ENCODE assay signal across 17 mouse cellular contexts in the genomic region with DNA sequence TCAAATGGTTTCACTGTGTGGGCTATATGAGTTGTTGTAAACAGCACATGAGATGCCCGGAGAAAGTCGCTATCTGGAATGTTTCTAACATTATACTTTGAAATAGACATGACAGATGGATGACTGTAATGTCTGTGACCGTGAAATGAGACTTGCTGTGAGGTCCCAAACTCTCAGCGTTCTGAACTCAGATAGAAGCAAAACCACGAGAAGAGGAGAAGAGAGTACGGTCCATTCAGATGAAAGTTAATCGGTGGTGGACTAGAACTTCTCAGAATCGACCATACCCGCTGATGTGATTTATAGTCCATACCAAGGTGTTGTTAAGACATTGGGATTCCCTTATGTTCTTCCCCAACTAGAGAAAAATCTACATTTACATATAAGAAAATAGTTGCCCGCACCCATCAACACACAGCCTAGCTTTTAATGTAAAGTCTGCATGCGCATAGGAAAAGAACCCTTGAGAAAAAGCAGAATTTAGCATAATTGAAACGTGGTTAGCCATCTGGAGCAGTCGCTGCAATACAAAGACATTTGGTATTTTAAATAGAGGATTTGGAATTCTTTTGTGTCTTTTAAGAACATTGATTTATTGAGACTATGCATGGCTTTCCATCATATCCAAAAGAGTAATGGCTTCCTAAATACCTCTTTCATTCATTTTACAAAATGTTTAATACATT. TPM values are rescaled to one million over a fixed set of nuclear protein-coding genes. Genes with fewer than 3 reads are reported as not detected.
DNase-seq lines count a peak whose midpoint lies in the region; ATAC-seq lines count a peak whose summit lies in the region.
"Had no signal": no experiment of that assay in that cellular context is flagged by ENCODE, and none has a peak within 500 bp of the region (broad histone marks: within the 10 kb centered on the region; RNA-seq: fewer than 3 reads in every experiment).

No protein-coding gene starts in this region.

- no peak for ATAC-seq in forebrain, embryonic 12.5 days (ENCODE audit: low FRiP score)
- ATAC-seq in forebrain, embryonic 11.5 days (replicated peaks; ENCODE audit: low FRiP score) = no peak
- ATAC-seq in midbrain, embryonic 12.5 days (ENCODE audit: low FRiP score, low read depth) = peak; percentile 45

- DNase-seq in forebrain, embryonic 11.5 days (ENCODE audit: low spot score) = no peak
- peak; percentile 24 for DNase-seq in retina, postnatal 1 day
- DNase-seq in retina, embryonic 14.5 days (ENCODE audit: low spot score) = no peak
- no peak for DNase-seq in adrenal gland, adult 8-10 months
- no peak for DNase-seq in MN1 (ENCODE audit: low spot score)
- DNase-seq in Muller cell, postnatal 12 days (ENCODE audit: inconsistent ontology term) = no peak
- DNase-seq: cerebellum, adult 11 months; gastrocnemius, postnatal 25 days; heart, postnatal 10 days; kidney, adult 9 months; layer of hippocampus, adult 9-11 months; lung, postnatal 4 days; right cerebral cortex, adult 18-20 months had no signal

- peaks cover 43% of the 10 kb centered on the region for H3K4me1 ChIP-seq in forebrain, embryonic 12.5 days
- peaks cover 16% of the 10 kb centered on the region for H3K4me1 ChIP-seq in forebrain, embryonic 11.5 days (replicated peaks; ENCODE audit: control insufficient read depth, insufficient read depth, low read length)
- peaks cover 48% of the 10 kb centered on the region for H3K4me1 ChIP-seq in midbrain, embryonic 12.5 days

- peak overlapping the region; percentile 39; the same call in 1 of the 2 replicates for H3K4me2 ChIP-seq in forebrain, embryonic 12.5 days
- no peak overlapping the region for H3K4me2 ChIP-seq in forebrain, embryonic 11.5 days (ENCODE audit: low read depth, low read length, severe bottlenecking)
- H3K4me2 ChIP-seq in midbrain, embryonic 12.5 days (replicated peaks) = peak overlapping the region; percentile 49

- H3K9ac ChIP-seq in forebrain, embryonic 12.5 days = no peak overlapping the region
- no peak overlapping the region for H3K9ac ChIP-seq in forebrain, embryonic 11.5 days (ENCODE audit: low read length)
- H3K9ac ChIP-seq in midbrain, embryonic 12.5 days (replicated peaks) = no peak overlapping the region
- H3K9ac ChIP-seq: liver, embryonic 14.5 days had no signal

- WGBS in forebrain, embryonic 12.5 days = 51% methylated on average over 13 of the region's 13 CpGs
- 67% methylated on average over 13 of the region's 13 CpGs for WGBS in forebrain, embryonic 11.5 days
- WGBS in midbrain, embryonic 12.5 days = 30% methylated on average over 13 of the region's 13 CpGs

- no peaks in the 10 kb centered on the region for H3K9me3 ChIP-seq in forebrain, embryonic 12.5 days
- no peaks in the 10 kb centered on the region for H3K9me3 ChIP-seq in forebrain, embryonic 11.5 days (ENCODE audit: control insufficient read depth, low read length)
- H3K9me3 ChIP-seq in midbrain, embryonic 12.5 days = no peaks in the 10 kb centered on the region

- H3K4me3 ChIP-seq in forebrain, embryonic 12.5 days (replicated peaks) = no peak overlapping the region
- no peak overlapping the region for H3K4me3 ChIP-seq in forebrain, embryonic 11.5 days (ENCODE audit: low read depth, low read length)
- H3K4me3 ChIP-seq in midbrain, embryonic 12.5 days = 0 out of 2 replicates have a peak overlapping the region, but pooled peaks have one; percentile 25
- H3K4me3 ChIP-seq: myocyte had no signal

- H3K27me3 ChIP-seq in forebrain, embryonic 12.5 days = no peaks in the 10 kb centered on the region
- no peaks in the 10 kb centered on the region for H3K27me3 ChIP-seq in forebrain, embryonic 11.5 days (ENCODE audit: control insufficient read depth, insufficient read depth, low read length)
- no peaks in the 10 kb centered on the region for H3K27me3 ChIP-seq in midbrain, embryonic 12.5 days

- H3K27ac ChIP-seq in forebrain, embryonic 12.5 days = peak overlapping the region; percentile 59; the same call in 1 of the 2 replicates
- H3K27ac ChIP-seq in forebrain, embryonic 11.5 days (ENCODE audit: low read depth, low read length) = no peak overlapping the region
- peak overlapping the region; percentile 82 for H3K27ac ChIP-seq in midbrain, embryonic 12.5 days (replicated peaks)
- H3K27ac ChIP-seq: liver, embryonic 14.5 days had no signal

- H3K36me3 ChIP-seq in forebrain, embryonic 12.5 days (replicated peaks) = no peaks in the 10 kb centered on the region
- no peaks in the 10 kb centered on the region for H3K36me3 ChIP-seq in forebrain, embryonic 11.5 days (ENCODE audit: control insufficient read depth, insufficient read depth, low read length)
- H3K36me3 ChIP-seq in midbrain, embryonic 12.5 days = no peaks in the 10 kb centered on the region

RNA-seq across cellular contexts. Expression of a gene that starts 21.8 kb away (rescaled TPM):
- polyA plus RNA-seq in forebrain, embryonic 12.5 days (2016; fragmentation: Nextera tagmentation; extraction: Ambion mirVana) = 14.2 and 15.6 TPM in 2 replicates
- polyA plus RNA-seq in forebrain, embryonic 11.5 days (2014; fragmentation: Nextera tagmentation; extraction: Ambion mirVana) = 14.0 and 15.2 TPM in 2 replicates
- polyA plus RNA-seq in midbrain, embryonic 12.5 days (2016; fragmentation: Nextera tagmentation; extraction: Ambion mirVana) = 11.2 and 14.7 TPM in 2 replicates
- total RNA-seq in adrenal gland, adult 8-10 months (2022) = 10 to 100 TPM in 3 of 4 experiments, 1 to 10 TPM in 1; 8.7 to 20.2 (median 13.7) TPM
